Mouse (Mus musculus) urinary bladder, postnatal 0 days (tissue): Measurements from ENCODE around the gene Gpr3. TPM values are rescaled to one million over a fixed set of nuclear protein-coding genes. Genes with fewer than 3 reads are reported as not detected.

Experiments
- microRNA-seq: library from miRNA; unstranded; fragments of <30 nt; microRNA quantifications from one replicate; pipeline ENCODE4, GENCODE M21; 2016
- polyA plus RNA-seq: library from polyadenylated mRNA; unstranded; fragments of >200 nt; fragmentation: Nextera tagmentation; extraction: Ambion mirVana; gene quantifications from 2 replicates; pipeline ENCODE4 v1.2.1, GENCODE M21; 2015

The Gpr3 gene
- 0.30 and 0.36 TPM in 2 replicates for polyA plus RNA-seq

DNA sequence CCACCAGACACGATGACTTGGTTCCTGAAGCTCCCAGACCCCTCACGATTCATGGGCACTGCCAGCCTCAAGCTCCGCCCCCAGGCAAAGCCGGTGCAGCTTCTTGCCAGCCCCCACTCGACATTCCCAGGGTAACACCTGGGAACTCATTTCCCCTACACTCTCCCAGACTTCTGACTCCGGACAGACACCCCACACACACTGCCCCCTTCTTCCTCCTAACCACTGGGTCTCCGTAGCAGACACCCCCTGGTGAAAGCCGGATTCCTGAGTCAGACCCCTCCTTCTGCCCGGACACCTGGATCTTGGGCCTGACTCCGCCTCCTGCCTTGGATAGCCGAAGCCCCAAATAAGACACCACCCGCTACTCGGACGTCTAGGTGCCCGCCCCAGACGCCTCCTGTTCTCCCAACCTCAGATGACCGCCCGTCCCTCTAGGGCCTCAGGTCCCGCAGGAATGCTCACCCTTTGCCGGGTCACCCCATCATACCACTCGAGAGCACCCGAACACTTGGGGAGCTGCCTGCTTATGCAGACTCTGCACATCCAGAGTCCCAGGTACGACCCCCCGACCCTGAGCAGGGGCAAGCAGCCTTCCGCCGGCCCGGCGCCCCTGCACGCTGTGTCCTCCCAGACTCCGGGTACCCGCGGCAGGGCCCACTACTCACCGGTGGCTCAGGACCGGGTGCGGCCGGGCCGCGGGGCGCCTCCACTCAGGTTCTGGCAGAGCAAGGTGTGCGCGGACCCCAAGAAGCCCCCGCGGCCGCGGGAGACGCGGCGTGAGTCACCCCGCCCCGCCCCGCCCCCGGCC lies at the start of gene Gpr3, which contains the start of gene Cd164l2:
Gene Gpr3 (minus strand): TSS at position 786 of the 811 bp plus-strand sequence.
Gene Cd164l2 (plus strand): TSS at position 381 of the 811 bp plus-strand sequence.

GRCm38 (mm10) chr4:133240490-133240921 lies 28.2 kb upstream of the Gpr3 start, which contains the start of gene Map3k6:
Map3k6 (plus strand) TSS chr4:133240818.

Small RNAs within 50 kb of the gene (microRNA-seq; reads per million reads assigned to microRNA genes)
- 1.9 reads per million for gene Mir7017

Other genes with a start within 250 kb of the Gpr3 start
- 0.55 and 2.5 TPM in 2 replicates for gene Fgr, start 238.4 kb downstream of the Gpr3 start, polyA plus RNA-seq
- 3.7 and 3.8 TPM in 2 replicates for gene Ahdc1, start 201.3 kb downstream of the Gpr3 start, polyA plus RNA-seq
- gene Wasf2, start 82.0 kb downstream of the Gpr3 start, polyA plus RNA-seq, result 77.2 and 82.2 TPM in 2 replicates
- gene Cd164l2, start 405 bp downstream of the Gpr3 start, polyA plus RNA-seq, result 0.72 and 0.94 TPM in 2 replicates
- gene Map3k6, start 28.3 kb upstream of the Gpr3 start, polyA plus RNA-seq, result 11.5 and 13.7 TPM in 2 replicates
- gene Sytl1, start 50.6 kb upstream of the Gpr3 start, polyA plus RNA-seq, result 27.1 and 28.4 TPM in 2 replicates
- gene Tmem222, start 65.3 kb upstream of the Gpr3 start, polyA plus RNA-seq, result 62.5 and 67.5 TPM in 2 replicates
- 10.6 and 11.6 TPM in 2 replicates for gene Wdtc1, start 140.9 kb upstream of the Gpr3 start, polyA plus RNA-seq
- 5.8 and 6.5 TPM in 2 replicates for gene Slc9a1, start 157.2 kb upstream of the Gpr3 start, polyA plus RNA-seq